Mouse (Mus musculus) thymus, adult 2 months (tissue): Measurements from ENCODE around the gene Pcsk4.

Source experiments
- CTCF ChIP-seq: fragments of 200-500 bp; IDR thresholded peaks from 2 replicates; pipeline ENCODE4 v1.5.1; 2012; ENCODE audit warnings: mild to moderate bottlenecking, control low read depth, low read length, moderate library complexity, borderline replicate concordance; ENCODE audit not compliant: control insufficient read depth, poor library complexity, insufficient read depth; ENCODE audit errors: extremely low read depth
- POLR2A ChIP-seq: fragments of 200-500 bp; IDR thresholded peaks from 2 replicates; pipeline ENCODE4 v1.6.1; 2012; ENCODE audit warnings: mild to moderate bottlenecking, low read length, control low read depth, moderate library complexity; ENCODE audit not compliant: control insufficient read depth, poor library complexity, insufficient read depth; ENCODE audit errors: extremely low read depth

- TF ChIP-seq CTCF: no peak
- TF ChIP-seq POLR2A: no peak
Observed at GRCm38 (mm10) chr10:80300672-80301181, 28.6 kb downstream of the Pcsk4 start.
